ENCODE assay signal across 9 mouse cellular contexts in genomic region chr5:24525360-24526189, GRCm38 (mm10). TPM values are rescaled to one million over a fixed set of nuclear protein-coding genes. Genes with fewer than 3 reads are reported as not detected.
DNase-seq lines count a peak whose midpoint lies in the region; ATAC-seq and TF ChIP-seq lines count a peak whose summit lies in the region.
"Had no signal": no experiment of that assay in that cellular context is flagged by ENCODE, and none has a peak within 500 bp of the region (broad histone marks: within the 10 kb centered on the region; RNA-seq: fewer than 3 reads in every experiment).

No protein-coding gene starts in this region.

- WGBS in liver, embryonic 16.5 days (ENCODE audit: insufficient replicate concordance), result 6% methylated on average over 34 of the region's 34 CpGs

- H3K9ac ChIP-seq in liver, embryonic 16.5 days (ENCODE audit: low read depth, low read length), result no peak overlapping the region

- peaks cover 16% of the 10 kb centered on the region for H3K4me1 ChIP-seq in testis, adult 2 months (ENCODE audit: control insufficient read depth, insufficient read depth, low read length)
- peaks cover 6% of the 10 kb centered on the region; the same call in 1 of the 2 replicates for H3K4me1 ChIP-seq in liver, embryonic 16.5 days (ENCODE audit: control insufficient read depth, low read depth, low read length)

- H3K9me3 ChIP-seq in liver, embryonic 16.5 days (replicated peaks; ENCODE audit: control insufficient read depth, low read length), result no peaks in the 10 kb centered on the region

- no peak for ATAC-seq in liver, embryonic 16.5 days (ENCODE audit: low read depth)

- H3K27ac ChIP-seq in testis, adult 2 months (ENCODE audit: control insufficient read depth, insufficient read depth, low read depth, low read length), result no peak overlapping the region
- no peak overlapping the region for H3K27ac ChIP-seq in liver, embryonic 16.5 days (ENCODE audit: low read length)

- no peak overlapping the region for H3K4me2 ChIP-seq in liver, embryonic 16.5 days (ENCODE audit: low read depth, low read length)

- H3K36me3 ChIP-seq in testis, adult 2 months (ENCODE audit: control insufficient read depth, insufficient read depth, low read length), result no peaks in the 10 kb centered on the region
- no peaks in the 10 kb centered on the region for H3K36me3 ChIP-seq in liver, embryonic 16.5 days (ENCODE audit: control insufficient read depth, insufficient read depth)

- TF ChIP-seq POLR2A in testis, adult 2 months (IDR thresholded peaks at IDR 0.05; ENCODE audit: control insufficient read depth, low read depth, low read length), result no peak

- peak overlapping the region; percentile 33 for H3K4me3 ChIP-seq in testis, adult 2 months (ENCODE audit: control insufficient read depth, low read depth, low read length)
- peak overlapping the region; percentile 39 for H3K4me3 ChIP-seq in liver, embryonic 16.5 days (ENCODE audit: low read depth, low read length)

- intact Hi-C loops in left cerebral cortex, postnatal 36 days (cut with DNase I), result no loop called here

- TF ChIP-seq CTCF in testis, adult 2 months (IDR thresholded peaks at IDR 0.05; ENCODE audit: control insufficient read depth, insufficient read depth, insufficient replicate concordance, low read depth, low read length), result no peak

- peaks cover 4% of the 10 kb centered on the region for H3K27me3 ChIP-seq in testis, adult 2 months (ENCODE audit: control insufficient read depth, insufficient read depth, low read length)
- H3K27me3 ChIP-seq in liver, embryonic 16.5 days (ENCODE audit: control insufficient read depth, insufficient read depth, low read depth, low read length), result peaks cover 85% of the 10 kb centered on the region

- DNase-seq in embryo, embryonic 11 days, result peak; percentile 47
- DNase-seq in embryo, embryonic 10 days (ENCODE audit: low spot score), result no peak
- DNase-seq in testis, postnatal 14 days (ENCODE audit: low spot score), result no peak
- DNase-seq in left cerebral cortex, postnatal 36 days (ENCODE audit: low spot score in 2 of 2), result no peak
- DNase-seq in cerebellum, adult 11 months, result no peak
- no peak for DNase-seq in right cerebral cortex, postnatal 36 days (ENCODE audit: low spot score in 2 of 2)
- DNase-seq: right cerebral cortex, postnatal 4 days had no signal

RNA-seq across cellular contexts. Expression of gene Gbx1, which starts 1.4 kb away (rescaled TPM):
- 0.11 and 0.16 TPM in 2 replicates for polyA plus RNA-seq in testis, adult 2 months (2012; rRNA removed)
- not detected in 2 replicates for polyA plus RNA-seq in liver, embryonic 16.5 days (2015; fragmentation: Nextera tagmentation; extraction: Ambion mirVana)
- total RNA-seq in left cerebral cortex, postnatal 36 days (2021), result under 1 TPM in 1 of 2 experiments, not detected in 1; 0.61 TPM

RNA-seq across cellular contexts. Expression of gene Asb10, which starts 15.2 kb away (rescaled TPM):
- polyA plus RNA-seq in testis, adult 2 months (2012; rRNA removed), result 0.46 and 0.52 TPM in 2 replicates
- 0.07 TPM in 1 of 2 replicates, not detected in the other for polyA plus RNA-seq in liver, embryonic 16.5 days (2015; fragmentation: Nextera tagmentation; extraction: Ambion mirVana)
- total RNA-seq in left cerebral cortex, postnatal 36 days (2021), result under 1 TPM in 1 of 2 experiments, not detected in 1; 0.27 TPM

RNA-seq across cellular contexts. Expression of gene 4931409K22Rik, which starts 31.0 kb away (rescaled TPM):
- 108 and 117 TPM in 2 replicates for polyA plus RNA-seq in testis, adult 2 months (2012; rRNA removed)
- polyA plus RNA-seq in liver, embryonic 16.5 days (2015; fragmentation: Nextera tagmentation; extraction: Ambion mirVana), result not detected in 2 replicates
- total RNA-seq in left cerebral cortex, postnatal 36 days (2021), result under 1 TPM in 1 of 2 experiments, not detected in 1; 0.23 TPM

RNA-seq across cellular contexts. Expression of gene Abcf2, which starts 51.7 kb away (rescaled TPM):
- 184 and 194 TPM in 2 replicates for polyA plus RNA-seq in testis, adult 2 months (2012; rRNA removed)
- 36.2 and 36.9 TPM in 2 replicates for polyA plus RNA-seq in liver, embryonic 16.5 days (2015; fragmentation: Nextera tagmentation; extraction: Ambion mirVana)
- 10 to 100 TPM; 85.2 to 90.3 TPM for total RNA-seq in left cerebral cortex, postnatal 36 days (2021)

Comparison
In these comparisons a context has a peak if more than half of its experiments do, and no peak if none do; other contexts are left out.
1. RNA of gene 4931409K22Rik, which starts 31.0 kb away (polyA plus RNA-seq): 108 to 117 TPM in testis, adult 2 months; not detected in liver, embryonic 16.5 days; every median in the first group is over 100 times any median in the second.